Mouse (Mus musculus) Patski (cell line): ENCODE data around the gene Eid1. TPM values are rescaled to one million over a fixed set of nuclear protein-coding genes. Genes with fewer than 3 reads are reported as not detected.

Experiments used
- ATAC-seq: fragments of 100-300 bp; one replicate; pipeline ENCODE4 v1.8.0; 2021
- CTCF ChIA-PET: fragments of 350-600 bp; sonication (Branson Sonifier 250); formaldehyde crosslinking; loops from one replicate; lab custom pipeline; 2022; ENCODE audit warnings: inconsistent platforms; lab: Charles Lee
- POLR2A ChIA-PET: fragments of 350-600 bp; sonication (Branson Sonifier 250); formaldehyde crosslinking; loops from one replicate; lab custom pipeline; 2022; ENCODE audit warnings: antibody characterized with exemption, inconsistent platforms; lab: Charles Lee
- DNase-seq: peaks from one replicate; pipeline ENCODE4 v3.0.0-alpha.2; 2011; ENCODE audit warnings: low read depth, low spot score
- H3K27me3 ChIP-seq: fragments of 371-371 bp; one replicate; pipeline ENCODE4 v1.5.1; 2021
- CTCF ChIP-seq: fragments of 100-300 bp; IDR thresholded peaks from one replicate; pipeline ENCODE4 v1.5.1; 2021
- in situ Hi-C: fragments of 300-500 bp; cut with MboI; formaldehyde crosslinking; loops from 3 replicates; pipeline ENCODE4 v1.11.1; 2018; ENCODE audit warnings: low pct_unique_long_range_greater_than_20kb, mixed read lengths
- polyA plus RNA-seq: library from polyadenylated mRNA; unstranded; gene quantifications from one replicate; pipeline ENCODE4 v1.2.3, GENCODE M21; 2021

Eid1 gene
- polyA plus RNA-seq, 1 experiment from 2014 or later = 91.7 TPM

GRCm38 (mm10) chr2:125650742-125651352, 22.0 kb upstream of the Eid1 start:
- CTCF ChIA-PET = no interaction called here
- no peaks in the 10 kb centered on the region for H3K27me3 ChIP-seq
- no peak for TF ChIP-seq CTCF
- no peak for DNase-seq
- in situ Hi-C loops = loop anchor here (10.0 to 25.0 kb wide), 2 partner anchors 786 to 864 kb away; no protein-coding TSS in a partner anchor
- no peak for ATAC-seq
- POLR2A ChIA-PET = interaction anchor here (0.6 kb wide), 1 partner anchor 195 kb away, joined by 3 read pairs; no protein-coding TSS in a partner anchor

DNA sequence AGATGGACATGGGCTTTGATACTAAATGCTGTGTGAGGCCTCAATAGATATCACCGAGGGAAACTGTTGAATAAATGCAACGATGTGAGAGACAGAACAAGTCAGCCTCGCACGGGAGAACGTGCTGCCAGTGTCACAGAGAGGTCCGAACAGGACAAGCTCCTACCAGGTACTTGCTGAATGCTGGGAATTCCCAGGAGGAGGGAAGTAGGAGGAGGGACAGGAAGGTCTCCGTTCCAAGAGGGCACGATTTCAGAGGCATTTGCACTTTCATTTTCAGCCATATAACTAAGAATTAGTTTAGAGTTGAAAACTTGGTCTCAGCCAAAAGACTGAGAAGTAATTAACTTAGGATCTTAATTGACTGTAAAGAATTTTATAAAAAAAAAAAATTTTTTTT, 21.3 kb upstream of the Eid1 start:
- no peak for TF ChIP-seq CTCF
- in situ Hi-C loops = loop anchor here (10.0 to 25.0 kb wide), 2 partner anchors 786 to 863 kb away; no protein-coding TSS in a partner anchor
- ChIA-PET POLR2A (no interaction called here), CTCF (no interaction called here)
- H3K27me3 ChIP-seq = no peaks in the 10 kb centered on the region
- ATAC-seq = no peak
- DNase-seq = no peak

GRCm38 (mm10) chr2:125653286-125653685, 19.6 kb upstream of the Eid1 start:
- ChIA-PET POLR2A (no interaction called here), CTCF (interaction anchor here (1.5 kb wide), 1 partner anchor 78 kb away, joined by 4 read pairs; no protein-coding TSS in a partner anchor)
- H3K27me3 ChIP-seq = no peaks in the 10 kb centered on the region
- DNase-seq = no peak
- ATAC-seq = no peak
- in situ Hi-C loops = loop anchor here (10.0 to 25.0 kb wide), 2 partner anchors 784 to 862 kb away; no protein-coding TSS in a partner anchor
- TF ChIP-seq CTCF = no peak

- in situ Hi-C loops = loop anchor here (5.0 to 25.0 kb wide), 3 partner anchors 72 to 859 kb away; no protein-coding TSS in a partner anchor
- TF ChIP-seq CTCF = no peak
- ChIA-PET POLR2A (interaction anchor here (0.7 kb wide), 1 partner anchor 35 kb away, joined by 3 read pairs; no protein-coding TSS in a partner anchor), CTCF (interaction anchor here (0.8 kb wide), 1 partner anchor 12 kb away, joined by 3 read pairs; no protein-coding TSS in a partner anchor)
- DNase-seq (no peak), ATAC-seq (no peak)
- no peaks in the 10 kb centered on the region for H3K27me3 ChIP-seq
Observed at GRCm38 (mm10) chr2:125655391-125655790, 17.5 kb upstream of the Eid1 start.

GRCm38 (mm10) chr2:125659823-125660536, 12.9 kb upstream of the Eid1 start:
- ChIA-PET CTCF (interaction anchor here (0.7 to 1.8 kb wide), 12 partner anchors 11 to 85 kb away, joined by 3 to 6 read pairs (median 4); partner anchors contain the start of gene Shc4), POLR2A (no interaction called here)
- ATAC-seq (no peak), DNase-seq (no peak)
- no peaks in the 10 kb centered on the region for H3K27me3 ChIP-seq
- TF ChIP-seq CTCF = peak; percentile 86
- in situ Hi-C loops = loop anchor here (5.0 to 25.0 kb wide), 4 partner anchors 67 to 855 kb away; partner anchors contain the start of gene Fgf7

- in situ Hi-C loops = loop anchor here (10.0 to 25.0 kb wide), 2 partner anchors 374 to 777 kb away; partner anchors contain the start of gene Fgf7
- POLR2A ChIA-PET = no interaction called here
Observed at GRCm38 (mm10) chr2:125660537-125661130, 12.3 kb upstream of the Eid1 start.

GRCm38 (mm10) chr2:125661156-125661555, 11.7 kb upstream of the Eid1 start:
- POLR2A ChIA-PET = no interaction called here
- in situ Hi-C loops = loop anchor here (10.0 to 25.0 kb wide), 2 partner anchors 374 to 776 kb away; partner anchors contain the start of gene Fgf7
- no peaks in the 10 kb centered on the region for H3K27me3 ChIP-seq
- TF ChIP-seq CTCF = no peak
- DNase-seq = no peak
- CTCF ChIA-PET = interaction anchor here (0.8 to 1.8 kb wide), 3 partner anchors 69 to 74 kb away, joined by 3 to 6 read pairs (median 5); no protein-coding TSS in a partner anchor
- no peak for ATAC-seq

More at GRCm38 (mm10) chr2:125660537-125661130, 12.3 kb upstream of the Eid1 start:
- DNase-seq = no peak
- ATAC-seq = no peak
- no peaks in the 10 kb centered on the region for H3K27me3 ChIP-seq
- no peak for TF ChIP-seq CTCF
- CTCF ChIA-PET = interaction anchor here (0.7 to 1.8 kb wide), 9 partner anchors 13 to 85 kb away, joined by 3 to 6 read pairs (median 3); partner anchors contain the start of gene Shc4

GRCm38 (mm10) chr2:125662517-125662916, 10.4 kb upstream of the Eid1 start:
- ChIA-PET CTCF (no interaction called here), POLR2A (no interaction called here)
- no peak for ATAC-seq
- no peak for TF ChIP-seq CTCF
- DNase-seq = no peak
- in situ Hi-C loops = loop anchor here (10.0 to 25.0 kb wide), 2 partner anchors 372 to 775 kb away; partner anchors contain the start of gene Fgf7
- no peaks in the 10 kb centered on the region for H3K27me3 ChIP-seq

- ChIA-PET POLR2A (interaction anchor here (1.1 kb wide), 1 partner anchor 72 kb away, joined by 3 read pairs; no protein-coding TSS in a partner anchor), CTCF (interaction anchor here (1.1 to 3.0 kb wide), 2 partner anchors 38 to 65 kb away, joined by 3 to 20 read pairs; no protein-coding TSS in a partner anchor)
- no peaks in the 10 kb centered on the region for H3K27me3 ChIP-seq
- ATAC-seq (no peak), DNase-seq (no peak)
- in situ Hi-C loops = loop anchor here (10.0 to 25.0 kb wide), 2 partner anchors 370 to 772 kb away; partner anchors contain the start of gene Fgf7
- no peak for TF ChIP-seq CTCF
Observed at GRCm38 (mm10) chr2:125665213-125665612, 7.7 kb upstream of the Eid1 start.
